Mouse (Mus musculus): Measurements from ENCODE around the gene Cbln3. TPM values are rescaled to one million over a fixed set of nuclear protein-coding genes. Genes with fewer than 3 reads are reported as not detected.

Gene Cbln3
- polyA plus RNA-seq, 1 experiment from 2014 or later = 0.51 TPM

DNA sequence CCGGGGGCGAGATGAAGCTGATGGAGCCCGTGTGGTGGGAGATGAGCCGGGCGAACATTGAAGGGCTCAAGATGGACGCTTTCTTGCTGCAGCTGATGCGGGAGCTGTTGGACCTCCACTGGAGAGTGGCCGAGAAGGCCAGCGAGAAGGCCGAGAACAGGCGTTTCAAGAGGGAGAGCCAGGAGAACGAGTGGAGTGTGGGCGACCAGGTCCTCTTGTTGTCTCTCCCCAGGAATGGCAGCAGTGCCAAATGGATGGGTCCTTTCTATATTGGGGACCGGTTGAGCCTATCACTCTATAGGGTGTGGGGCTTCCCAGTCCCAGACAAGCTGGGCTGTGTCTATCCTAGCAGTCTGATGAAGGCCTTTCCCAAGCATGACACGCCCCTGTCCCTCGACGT is 11.6 kb downstream of the Cbln3 start:
- no peak overlapping the region for H3K4me3 ChIP-seq (replicated peaks; ENCODE audit: low read length)
- H3K36me3 ChIP-seq (replicated peaks; ENCODE audit: control insufficient read depth, insufficient read depth) = peaks cover 55% of the 10 kb centered on the region
- no peak for ATAC-seq (ENCODE audit: low FRiP score)

DNA sequence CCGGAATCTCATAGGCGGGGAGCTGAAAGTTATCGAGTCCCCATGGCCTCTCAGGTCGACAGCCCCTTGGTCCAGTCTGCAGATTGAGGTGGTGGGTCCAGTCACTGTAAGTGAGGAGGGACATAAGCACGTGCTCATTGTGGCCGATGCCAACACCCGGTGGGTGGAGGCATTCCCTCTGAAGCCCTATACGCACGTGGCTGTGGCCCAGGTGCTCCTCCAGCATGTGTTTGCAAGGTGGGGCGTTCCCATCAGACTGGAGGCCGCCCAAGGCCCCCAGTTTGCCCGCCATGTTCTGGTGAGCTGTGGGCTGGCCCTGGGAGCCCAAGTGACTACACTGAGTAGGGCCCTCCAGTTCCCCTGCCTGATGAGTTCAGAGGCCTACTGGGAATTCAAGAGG is 12.2 kb downstream of the Cbln3 start:
- no peak for ATAC-seq (ENCODE audit: low FRiP score)
- WGBS = 95% methylated on average over 12 of the region's 12 CpGs

More for the DNA sequence above, 11.6 kb downstream of the Cbln3 start:
- Histone ChIP-seq H3K4me1 (replicated peaks; ENCODE audit: control insufficient read depth, insufficient read depth, low read length) (no peaks in the 10 kb centered on the region), H3K27me3 (ENCODE audit: control insufficient read depth, insufficient read depth, low read length) (no peaks in the 10 kb centered on the region), H3K9me3 (ENCODE audit: control insufficient read depth, low read length) (no peaks in the 10 kb centered on the region), H3K27ac (no peak overlapping the region), H3K4me2 (replicated peaks) (no peak overlapping the region), H3K9ac (no peak overlapping the region)
- WGBS = 91% methylated on average over 17 of the region's 17 CpGs
- no peak for DNase-seq (ENCODE audit: low spot score)

DNA sequence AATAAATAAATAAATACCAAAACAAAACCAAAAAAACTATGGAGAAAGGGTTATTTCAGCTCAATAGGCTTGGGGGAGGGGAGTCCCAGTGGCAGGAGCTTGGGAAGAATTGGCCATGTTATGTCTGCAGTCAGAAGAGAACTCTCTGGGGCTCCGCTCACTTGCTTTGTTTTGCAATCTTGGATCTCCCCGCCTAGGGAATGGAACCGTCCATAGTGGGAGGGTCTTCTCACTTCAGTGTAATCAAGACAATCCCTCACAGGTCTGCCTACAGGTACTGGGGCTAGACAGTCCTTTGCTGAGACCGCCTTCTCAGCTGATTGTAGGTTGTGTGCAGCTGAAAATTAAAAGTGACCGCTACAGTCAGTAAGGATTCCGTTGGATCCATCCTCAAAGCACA is 14.7 kb downstream of the Cbln3 start:
- Histone ChIP-seq H3K4me3 (replicated peaks; ENCODE audit: low read length) (no peak overlapping the region), H3K27me3 (ENCODE audit: control insufficient read depth, insufficient read depth, low read length) (no peaks in the 10 kb centered on the region), H3K4me1 (replicated peaks; ENCODE audit: control insufficient read depth, insufficient read depth, low read length) (no peaks in the 10 kb centered on the region), H3K9ac (no peak overlapping the region), H3K27ac (no peak overlapping the region), H3K4me2 (replicated peaks) (no peak overlapping the region), H3K36me3 (replicated peaks; ENCODE audit: control insufficient read depth, insufficient read depth) (peaks cover 83% of the 10 kb centered on the region), H3K9me3 (ENCODE audit: control insufficient read depth, low read length) (no peaks in the 10 kb centered on the region)
- WGBS = 95% methylated on average over 6 of the region's 6 CpGs
- DNase-seq (ENCODE audit: low spot score) (no peak), ATAC-seq (ENCODE audit: low FRiP score) (no peak)

More for the DNA sequence above, 12.2 kb downstream of the Cbln3 start:
- Histone ChIP-seq H3K4me1 (replicated peaks; ENCODE audit: control insufficient read depth, insufficient read depth, low read length) (no peaks in the 10 kb centered on the region), H3K27ac (no peak overlapping the region), H3K9ac (no peak overlapping the region), H3K4me2 (replicated peaks) (no peak overlapping the region), H3K27me3 (ENCODE audit: control insufficient read depth, insufficient read depth, low read length) (no peaks in the 10 kb centered on the region), H3K4me3 (replicated peaks; ENCODE audit: low read length) (no peak overlapping the region), H3K9me3 (ENCODE audit: control insufficient read depth, low read length) (no peaks in the 10 kb centered on the region), H3K36me3 (replicated peaks; ENCODE audit: control insufficient read depth, insufficient read depth) (peaks cover 58% of the 10 kb centered on the region)
- no peak for DNase-seq (ENCODE audit: low spot score)

DNA sequence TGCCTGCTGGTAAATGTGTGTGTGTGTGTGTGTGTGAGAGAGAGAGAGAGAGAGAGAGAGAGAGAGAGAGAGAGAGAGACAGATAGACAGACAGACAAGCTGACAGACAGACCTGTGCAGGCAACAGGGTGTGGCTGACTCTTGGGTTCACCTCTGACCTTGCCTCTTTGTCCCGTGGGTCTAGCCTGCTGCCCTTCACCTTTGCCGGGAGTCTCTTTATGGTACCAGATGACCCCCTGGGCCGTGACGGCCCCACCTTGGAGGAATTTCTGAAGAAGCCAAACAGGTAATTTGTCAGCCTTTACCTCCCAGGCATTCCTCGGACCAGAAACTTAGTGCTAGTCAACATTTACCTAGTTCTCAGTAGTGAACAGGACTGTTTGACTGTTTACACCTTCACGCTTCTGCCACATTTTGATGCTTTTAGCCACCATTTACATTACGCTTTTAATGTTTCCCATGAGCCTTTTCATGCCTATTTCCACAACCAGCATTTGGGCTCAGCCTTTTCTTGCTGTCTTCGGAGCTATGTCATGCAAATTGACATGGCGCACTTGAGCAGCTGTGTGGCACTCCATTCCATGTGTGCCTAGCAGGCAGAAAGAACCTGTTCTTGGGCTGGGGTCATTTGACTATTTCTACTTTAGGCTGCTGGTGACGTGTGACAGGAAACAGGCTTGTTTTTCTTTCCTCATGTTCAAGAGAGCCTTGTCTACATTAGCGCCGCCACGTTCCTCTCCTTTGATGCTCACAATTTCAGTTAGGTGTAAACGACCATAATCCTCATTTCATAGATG is 15.8 kb downstream of the Cbln3 start:
- DNase-seq (ENCODE audit: low spot score) (no peak), ATAC-seq (ENCODE audit: low FRiP score) (no peak)
- no peaks in the 10 kb centered on the region for H3K27me3 ChIP-seq (ENCODE audit: control insufficient read depth, insufficient read depth, low read length)
- no peaks in the 10 kb centered on the region for H3K4me1 ChIP-seq (replicated peaks; ENCODE audit: control insufficient read depth, insufficient read depth, low read length)
- no peak overlapping the region for H3K4me3 ChIP-seq (replicated peaks; ENCODE audit: low read length)
- H3K9me3 ChIP-seq (ENCODE audit: control insufficient read depth, low read length) = no peaks in the 10 kb centered on the region
- H3K9ac ChIP-seq = no peak overlapping the region
- no peak overlapping the region for H3K4me2 ChIP-seq (replicated peaks)
- H3K36me3 ChIP-seq (replicated peaks; ENCODE audit: control insufficient read depth, insufficient read depth) = peaks cover 91% of the 10 kb centered on the region
- WGBS = 88% methylated on average over 14 of the region's 14 CpGs
- no peak overlapping the region for H3K27ac ChIP-seq

DNA sequence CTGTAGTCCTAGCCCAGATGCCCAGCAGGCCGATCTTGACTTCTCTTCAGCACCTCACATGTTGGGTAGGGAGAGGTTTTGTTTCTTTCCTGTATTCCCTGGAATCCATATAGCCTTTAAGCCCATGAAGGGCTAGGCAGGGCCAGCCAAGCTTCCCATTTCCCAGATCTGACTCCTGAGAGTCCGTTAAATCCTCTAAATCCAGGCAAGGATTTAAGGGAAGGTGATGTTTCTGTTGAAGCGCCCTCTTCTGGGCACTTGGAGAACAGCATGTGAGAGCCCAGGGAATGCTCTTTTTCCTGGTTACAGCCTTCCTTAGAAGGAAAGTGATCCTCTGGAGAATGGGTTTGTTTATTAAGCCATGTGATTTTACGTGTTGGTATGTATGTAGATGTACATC is 17.2 kb downstream of the Cbln3 start:
- no peak overlapping the region for H3K4me3 ChIP-seq (replicated peaks; ENCODE audit: low read length)
- WGBS = 37% methylated on average over 4 of the region's 4 CpGs
- DNase-seq (ENCODE audit: low spot score) (peak; percentile 80), ATAC-seq (ENCODE audit: low FRiP score) (no peak)
- H3K27me3 ChIP-seq (ENCODE audit: control insufficient read depth, insufficient read depth, low read length) = no peaks in the 10 kb centered on the region
- peaks cover 84% of the 10 kb centered on the region for H3K36me3 ChIP-seq (replicated peaks; ENCODE audit: control insufficient read depth, insufficient read depth)
- no peaks in the 10 kb centered on the region for H3K4me1 ChIP-seq (replicated peaks; ENCODE audit: control insufficient read depth, insufficient read depth, low read length)
- no peak overlapping the region for H3K9ac ChIP-seq
- no peak overlapping the region for H3K4me2 ChIP-seq (replicated peaks)
- H3K9me3 ChIP-seq (ENCODE audit: control insufficient read depth, low read length) = no peaks in the 10 kb centered on the region
- no peak overlapping the region for H3K27ac ChIP-seq

DNA sequence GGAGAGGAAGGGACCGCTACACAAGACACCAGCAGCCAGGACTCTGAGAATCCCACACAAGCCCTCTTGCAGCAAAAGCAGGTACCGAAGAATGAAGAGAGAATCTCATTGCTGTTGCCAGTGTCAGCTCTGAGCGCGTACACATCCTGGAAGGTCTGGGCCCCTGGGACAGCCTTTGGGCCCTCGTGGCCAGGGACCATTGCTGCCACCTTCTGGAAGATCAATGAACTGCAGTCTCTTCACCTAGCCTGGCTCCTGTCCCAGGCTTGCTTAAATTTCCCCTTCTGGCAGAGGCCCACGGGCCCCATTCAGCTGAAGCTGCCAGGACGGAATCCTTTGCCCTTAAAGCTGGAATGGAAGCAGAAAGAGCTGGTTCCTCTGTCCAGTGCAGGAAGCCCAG is 20.4 kb downstream of the Cbln3 start:
- ATAC-seq (ENCODE audit: low FRiP score) (no peak), DNase-seq (ENCODE audit: low spot score) (peak; percentile 76)
- H3K27me3 ChIP-seq (ENCODE audit: control insufficient read depth, insufficient read depth, low read length) = no peaks in the 10 kb centered on the region
- H3K9me3 ChIP-seq (ENCODE audit: control insufficient read depth, low read length) = no peaks in the 10 kb centered on the region
- no peak overlapping the region for H3K4me2 ChIP-seq (replicated peaks)
- H3K4me3 ChIP-seq (replicated peaks; ENCODE audit: low read length) = no peak overlapping the region
- H3K4me1 ChIP-seq (replicated peaks; ENCODE audit: control insufficient read depth, insufficient read depth, low read length) = peaks cover 3% of the 10 kb centered on the region; the same call in 1 of the 2 replicates
- peaks cover 52% of the 10 kb centered on the region for H3K36me3 ChIP-seq (replicated peaks; ENCODE audit: control insufficient read depth, insufficient read depth)
- H3K9ac ChIP-seq = no peak overlapping the region
- H3K27ac ChIP-seq = no peak overlapping the region
- 24% methylated on average over 7 of the region's 7 CpGs for WGBS

DNA sequence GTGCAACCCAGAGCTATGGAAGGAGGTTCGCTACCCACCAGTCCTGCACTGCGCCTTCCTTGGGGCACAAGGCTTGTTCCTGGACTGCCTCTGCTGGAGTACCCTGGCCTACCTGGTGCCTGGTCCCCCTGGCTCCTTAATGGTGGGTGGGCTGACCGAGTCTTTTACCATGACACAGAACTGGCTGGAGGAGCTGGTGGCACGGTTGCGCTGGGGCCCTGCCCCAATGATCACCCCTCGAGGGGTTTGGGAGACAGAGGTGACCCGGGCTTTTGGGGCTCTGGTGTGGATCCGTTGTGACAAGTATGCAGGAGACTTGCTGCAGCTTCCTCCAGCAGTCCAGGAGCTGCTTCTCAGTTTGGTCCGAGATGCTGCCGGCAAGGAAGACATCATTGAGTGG is 21.2 kb downstream of the Cbln3 start:
- WGBS = 97% methylated on average over 10 of the region's 10 CpGs
- Histone ChIP-seq H3K27ac (no peak overlapping the region), H3K4me2 (replicated peaks) (no peak overlapping the region), H3K4me3 (replicated peaks; ENCODE audit: low read length) (no peak overlapping the region), H3K36me3 (replicated peaks; ENCODE audit: control insufficient read depth, insufficient read depth) (peaks cover 44% of the 10 kb centered on the region), H3K9me3 (ENCODE audit: control insufficient read depth, low read length) (no peaks in the 10 kb centered on the region), H3K27me3 (ENCODE audit: control insufficient read depth, insufficient read depth, low read length) (no peaks in the 10 kb centered on the region), H3K4me1 (replicated peaks; ENCODE audit: control insufficient read depth, insufficient read depth, low read length) (peaks cover 6% of the 10 kb centered on the region), H3K9ac (no peak overlapping the region)
- ATAC-seq (ENCODE audit: low FRiP score) (peak; percentile 29; the same call in 1 of the 2 replicates), DNase-seq (ENCODE audit: low spot score) (no peak)

DNA sequence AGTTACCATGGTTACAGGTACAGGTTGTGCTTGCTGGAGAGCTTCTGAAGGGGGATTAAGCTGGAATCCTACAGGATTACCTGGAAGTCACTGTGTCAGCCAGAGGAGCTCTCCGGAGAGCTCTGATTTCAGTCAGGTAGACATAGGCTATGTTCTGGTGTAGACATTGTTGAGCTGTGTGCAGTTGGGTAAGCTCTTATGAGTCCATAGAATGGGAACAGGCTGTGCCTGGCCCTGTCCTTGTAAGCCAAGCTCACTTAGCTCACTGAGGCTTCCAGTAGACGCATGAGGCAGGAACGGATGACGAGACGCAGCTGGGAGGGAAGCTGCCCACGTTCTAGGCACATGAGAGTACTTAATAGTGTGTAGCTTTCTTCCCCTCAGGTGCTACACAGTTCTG is 22.0 kb downstream of the Cbln3 start:
- Histone ChIP-seq H3K36me3 (replicated peaks; ENCODE audit: control insufficient read depth, insufficient read depth) (peaks cover 37% of the 10 kb centered on the region), H3K9me3 (ENCODE audit: control insufficient read depth, low read length) (no peaks in the 10 kb centered on the region), H3K27ac (no peak overlapping the region), H3K4me2 (replicated peaks) (no peak overlapping the region), H3K27me3 (ENCODE audit: control insufficient read depth, insufficient read depth, low read length) (no peaks in the 10 kb centered on the region), H3K4me3 (replicated peaks; ENCODE audit: low read length) (no peak overlapping the region), H3K9ac (no peak overlapping the region), H3K4me1 (replicated peaks; ENCODE audit: control insufficient read depth, insufficient read depth, low read length) (peaks cover 14% of the 10 kb centered on the region)
- 87% methylated on average over 6 of the region's 6 CpGs for WGBS
- ATAC-seq (ENCODE audit: low FRiP score) (no peak), DNase-seq (ENCODE audit: low spot score) (no peak)

DNA sequence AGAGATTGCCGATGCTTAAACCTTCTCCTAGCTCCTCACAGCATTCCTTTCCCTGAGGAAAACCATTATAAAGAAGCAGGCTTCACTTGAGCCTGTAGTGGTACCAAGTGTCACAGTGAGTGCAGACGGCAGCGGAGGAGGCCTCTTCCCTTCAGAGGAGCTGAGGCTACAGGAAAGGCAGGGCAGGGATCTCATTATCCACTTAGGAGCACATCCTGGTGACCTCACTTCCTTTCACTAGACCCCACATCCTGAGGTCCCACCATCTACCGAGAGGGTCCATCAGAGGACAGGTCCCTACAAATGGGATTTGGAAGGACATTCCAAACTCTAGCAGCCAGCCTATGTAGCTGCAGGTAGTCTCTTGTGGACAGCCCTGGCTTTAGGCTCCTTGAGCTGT is 26.6 kb downstream of the Cbln3 start:
- 0 out of 2 replicates have a peak overlapping the region, but pooled peaks have one; percentile 4 for H3K9ac ChIP-seq
- peaks cover 44% of the 10 kb centered on the region for H3K4me1 ChIP-seq (replicated peaks; ENCODE audit: control insufficient read depth, insufficient read depth, low read length)
- DNase-seq (ENCODE audit: low spot score) = no peak
- no peak overlapping the region for H3K4me3 ChIP-seq (replicated peaks; ENCODE audit: low read length)
- peak overlapping the region; percentile 88 for H3K4me2 ChIP-seq (replicated peaks)
- 0 out of 2 replicates have a peak, but pooled peaks cover under 1% of the 10 kb centered on the region for H3K36me3 ChIP-seq (replicated peaks; ENCODE audit: control insufficient read depth, insufficient read depth)
- H3K27me3 ChIP-seq (ENCODE audit: control insufficient read depth, insufficient read depth, low read length) = no peaks in the 10 kb centered on the region
- no peak overlapping the region for H3K27ac ChIP-seq
- H3K9me3 ChIP-seq (ENCODE audit: control insufficient read depth, low read length) = no peaks in the 10 kb centered on the region
- 69% methylated on average over 4 of the region's 4 CpGs for WGBS
- ATAC-seq (ENCODE audit: low FRiP score) = no peak
